In genomic region chr6:22349531-22350238, GRCm38 (mm10) we compare ENCODE assay signal across 15 mouse cellular contexts. TPM values are rescaled to one million over a fixed set of nuclear protein-coding genes. Genes with fewer than 3 reads are reported as not detected.
DNase-seq lines count a peak whose midpoint lies in the region; ATAC-seq and TF ChIP-seq lines count a peak whose summit lies in the region.
"Had no signal": no experiment of that assay in that cellular context is flagged by ENCODE, and none has a peak within 500 bp of the region (broad histone marks: within the 10 kb centered on the region; RNA-seq: fewer than 3 reads in every experiment).

No protein-coding gene starts in this region.

- no peak overlapping the region for H3K9ac ChIP-seq in heart, embryonic 11.5 days (ENCODE audit: low read depth, low read length)
- H3K9ac ChIP-seq in liver, embryonic 15.5 days = no peak overlapping the region
- no peak overlapping the region for H3K9ac ChIP-seq in kidney, embryonic 15.5 days
- H3K9ac ChIP-seq in forebrain, embryonic 12.5 days = no peak overlapping the region
- H3K9ac ChIP-seq: embryonic facial prominence, embryonic 15.5 days; intestine, embryonic 15.5 days; limb, embryonic 15.5 days had no signal

- no peak for DNase-seq in heart, adult 8-10 months (ENCODE audit: low spot score)
- peak; percentile 41 for DNase-seq in 3T3-L1 (ENCODE audit: low read depth, low spot score)
- DNase-seq in lung, postnatal 36 days = no peak
- DNase-seq: cerebellum, postnatal 14 days; gastrocnemius, postnatal 36 days; kidney, postnatal 36 days had no signal

- H3K36me3 ChIP-seq in heart, embryonic 11.5 days (ENCODE audit: control insufficient read depth, insufficient read depth, low read length) = no peaks in the 10 kb centered on the region
- H3K36me3 ChIP-seq in E14TG2a.4 (ENCODE audit: insufficient read depth, low read length) = peaks cover 9% of the 10 kb centered on the region; the same call in 1 of the 2 replicates
- no peaks in the 10 kb centered on the region for H3K36me3 ChIP-seq in liver, embryonic 15.5 days (replicated peaks)
- no peaks in the 10 kb centered on the region for H3K36me3 ChIP-seq in kidney, embryonic 15.5 days
- no peaks in the 10 kb centered on the region for H3K36me3 ChIP-seq in forebrain, embryonic 12.5 days (replicated peaks)
- H3K36me3 ChIP-seq: embryonic facial prominence, embryonic 15.5 days; intestine, embryonic 15.5 days; limb, embryonic 15.5 days had no signal

- ATAC-seq in heart, embryonic 11.5 days (replicated peaks; ENCODE audit: insufficient number of reproducible peaks, low FRiP score, low TSS enrichment) = no peak
- ATAC-seq in liver, embryonic 15.5 days (ENCODE audit: insufficient read depth) = no peak
- no peak for ATAC-seq in kidney, embryonic 15.5 days (replicated peaks; ENCODE audit: low FRiP score)
- ATAC-seq in forebrain, embryonic 12.5 days (ENCODE audit: low FRiP score) = no peak
- ATAC-seq: intestine, embryonic 15.5 days had no signal

- no peaks in the 10 kb centered on the region for H3K27me3 ChIP-seq in heart, embryonic 11.5 days (ENCODE audit: control insufficient read depth, insufficient read depth, low read length)
- no peaks in the 10 kb centered on the region for H3K27me3 ChIP-seq in E14TG2a.4 (ENCODE audit: insufficient read depth, low read length)
- H3K27me3 ChIP-seq in liver, embryonic 15.5 days = no peaks in the 10 kb centered on the region
- H3K27me3 ChIP-seq in kidney, embryonic 15.5 days = no peaks in the 10 kb centered on the region
- no peaks in the 10 kb centered on the region for H3K27me3 ChIP-seq in forebrain, embryonic 12.5 days
- H3K27me3 ChIP-seq: embryonic facial prominence, embryonic 15.5 days; intestine, embryonic 15.5 days; limb, embryonic 15.5 days had no signal

- H3K27ac ChIP-seq in heart, embryonic 11.5 days (ENCODE audit: low read depth, low read length) = no peak overlapping the region
- H3K27ac ChIP-seq in liver, embryonic 15.5 days (replicated peaks) = 0 out of 2 replicates have a peak overlapping the region, but pooled peaks have one; percentile 19
- H3K27ac ChIP-seq in kidney, embryonic 15.5 days = no peak overlapping the region
- no peak overlapping the region for H3K27ac ChIP-seq in forebrain, embryonic 12.5 days
- H3K27ac ChIP-seq: embryonic facial prominence, embryonic 15.5 days; intestine, embryonic 15.5 days; left cerebral cortex, adult 2 months; limb, embryonic 15.5 days had no signal

- no peaks in the 10 kb centered on the region for H3K9me3 ChIP-seq in heart, embryonic 11.5 days (replicated peaks; ENCODE audit: control insufficient read depth, low read length)
- H3K9me3 ChIP-seq in E14TG2a.4 (ENCODE audit: low read length) = no peaks in the 10 kb centered on the region
- H3K9me3 ChIP-seq in liver, embryonic 15.5 days (replicated peaks) = no peaks in the 10 kb centered on the region
- H3K9me3 ChIP-seq in kidney, embryonic 15.5 days (replicated peaks) = no peaks in the 10 kb centered on the region
- no peaks in the 10 kb centered on the region for H3K9me3 ChIP-seq in forebrain, embryonic 12.5 days
- H3K9me3 ChIP-seq: embryonic facial prominence, embryonic 15.5 days; intestine, embryonic 15.5 days; limb, embryonic 15.5 days had no signal

- no peak overlapping the region for H3K4me3 ChIP-seq in heart, embryonic 11.5 days (ENCODE audit: low read depth, low read length)
- H3K4me3 ChIP-seq in E14TG2a.4 (replicated peaks; ENCODE audit: low read length) = peak overlapping the region; percentile 20; the same call in 1 of the 2 replicates
- H3K4me3 ChIP-seq in liver, embryonic 15.5 days (replicated peaks) = no peak overlapping the region
- no peak overlapping the region for H3K4me3 ChIP-seq in kidney, embryonic 15.5 days (replicated peaks)
- no peak overlapping the region for H3K4me3 ChIP-seq in forebrain, embryonic 12.5 days (replicated peaks)
- H3K4me3 ChIP-seq: embryonic facial prominence, embryonic 15.5 days; intestine, embryonic 15.5 days; left cerebral cortex, adult 2 months; limb, embryonic 15.5 days had no signal

- TF ChIP-seq CTCF in E14TG2a.4 (conservative IDR thresholded peaks at IDR 0.05; ENCODE audit: low read length) = no peak

- peak overlapping the region; percentile 32; the same call in 1 of the 2 replicates for H3K4me2 ChIP-seq in heart, embryonic 11.5 days
- no peak overlapping the region for H3K4me2 ChIP-seq in liver, embryonic 15.5 days
- no peak overlapping the region for H3K4me2 ChIP-seq in kidney, embryonic 15.5 days
- H3K4me2 ChIP-seq in forebrain, embryonic 12.5 days = no peak overlapping the region
- H3K4me2 ChIP-seq: embryonic facial prominence, embryonic 15.5 days; intestine, embryonic 15.5 days; limb, embryonic 15.5 days had no signal

- WGBS in heart, embryonic 11.5 days (ENCODE audit: insufficient replicate concordance) = 78% methylated on average over 11 of the region's 11 CpGs
- 56% methylated on average over 11 of the region's 11 CpGs for WGBS in liver, embryonic 15.5 days (ENCODE audit: insufficient replicate concordance)
- 81% methylated on average over 11 of the region's 11 CpGs for WGBS in kidney, embryonic 15.5 days
- 93% methylated on average over 11 of the region's 11 CpGs for WGBS in forebrain, embryonic 12.5 days

- peaks cover 19% of the 10 kb centered on the region for H3K4me1 ChIP-seq in heart, embryonic 11.5 days (ENCODE audit: control insufficient read depth, insufficient read depth, low read length)
- H3K4me1 ChIP-seq in E14TG2a.4 (replicated peaks; ENCODE audit: low read depth, low read length) = peaks cover 100% of the 10 kb centered on the region
- H3K4me1 ChIP-seq in liver, embryonic 15.5 days (replicated peaks) = peaks cover 63% of the 10 kb centered on the region
- H3K4me1 ChIP-seq in kidney, embryonic 15.5 days = peaks cover 55% of the 10 kb centered on the region
- H3K4me1 ChIP-seq in forebrain, embryonic 12.5 days = peaks cover 17% of the 10 kb centered on the region

RNA-seq across cellular contexts. Expression of gene Fam3c, which starts 6.4 kb away (rescaled TPM):
- 47.9 and 58.6 TPM in 2 replicates for polyA plus RNA-seq in heart, embryonic 11.5 days (2014; fragmentation: Nextera tagmentation; extraction: Ambion mirVana)
- total RNA-seq in heart, adult 8-10 months (2022) = 10 to 100 TPM; 27.0 to 33.8 (median 32.0) TPM
- 15.0 and 16.3 TPM in 2 replicates for polyA plus RNA-seq in liver, embryonic 15.5 days (2015; fragmentation: Nextera tagmentation; extraction: Ambion mirVana)
- polyA plus RNA-seq in kidney, embryonic 15.5 days (2015; fragmentation: Nextera tagmentation; extraction: Ambion mirVana) = 56.6 and 59.0 TPM in 2 replicates
- polyA plus RNA-seq in forebrain, embryonic 12.5 days (2016; fragmentation: Nextera tagmentation; extraction: Ambion mirVana) = 27.6 and 29.1 TPM in 2 replicates
